Mouse (Mus musculus) fibroblast of lung, adult 2 months (primary cell): ENCODE measurements around the gene Zbtb34.

Source experiments
- DNase-seq: peaks from one replicate; pipeline ENCODE4 v3.0.0-alpha.2; 2011; ENCODE audit warnings: low read depth

The Zbtb34 gene

GRCm38 (mm10) chr2:33430771-33431699 lies at the start of gene Zbtb34:
Gene Zbtb34 (minus strand): TSS chr2:33431324.
- DNase-seq = no peak

DNA sequence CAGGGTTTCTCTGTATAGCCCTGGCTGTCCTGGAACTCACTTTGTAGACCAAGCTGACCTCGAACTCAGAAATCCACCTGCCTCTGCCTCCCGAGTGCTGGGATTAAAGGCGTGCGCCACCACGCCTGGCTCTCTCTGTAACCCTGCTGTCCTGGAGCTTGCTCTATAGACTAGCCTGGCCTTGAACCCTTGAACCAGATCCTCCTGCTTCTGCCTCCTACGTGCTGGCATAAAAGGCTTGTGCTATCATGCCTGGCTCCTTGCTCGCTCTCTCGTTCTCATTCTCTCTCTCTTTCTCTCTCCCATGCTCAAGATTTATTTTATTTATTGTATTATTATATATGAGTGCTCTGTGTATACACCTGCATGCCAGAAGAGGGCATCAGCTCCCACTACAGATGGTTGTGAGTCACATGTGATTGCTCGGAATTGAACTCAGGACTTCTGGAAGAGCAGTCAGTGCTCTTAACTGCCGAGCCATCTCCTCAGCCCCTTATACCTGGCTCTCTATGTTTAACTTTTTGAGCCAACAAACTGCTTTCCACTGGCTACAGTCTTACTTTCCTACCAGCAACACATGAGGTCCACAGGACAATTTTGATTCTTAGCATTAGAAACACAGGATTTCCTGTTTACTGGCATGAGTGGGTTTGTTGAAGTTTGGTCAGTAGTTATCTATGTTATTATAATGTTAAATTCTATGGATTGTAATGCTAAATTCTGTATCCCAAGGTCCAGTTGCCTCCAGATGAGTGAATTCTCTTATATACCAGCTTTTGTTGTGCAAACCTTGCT lies 47.0 kb upstream of the Zbtb34 start:
- DNase-seq = no peak

DNA sequence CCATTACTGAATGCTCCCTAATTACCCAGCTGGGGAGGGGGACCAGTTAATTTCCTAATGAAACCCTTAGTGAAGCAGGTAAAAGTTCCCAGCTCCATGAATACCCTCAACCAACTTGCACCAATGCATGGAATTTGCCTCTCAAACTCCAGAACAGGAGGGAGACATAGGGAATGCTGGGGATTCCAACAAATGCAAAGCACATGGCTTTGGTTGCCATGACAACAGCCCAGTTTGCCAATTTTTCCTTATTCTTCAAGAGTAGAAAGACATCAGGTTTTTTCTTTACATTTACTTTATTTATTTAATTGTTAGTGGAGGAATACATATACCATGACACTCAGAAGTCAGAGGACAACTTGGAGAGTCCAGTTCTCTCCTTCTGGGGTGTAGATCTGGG lies 44.8 kb upstream of the Zbtb34 start:
- DNase-seq = no peak

GRCm38 (mm10) chr2:33468466-33469097 lies 37.5 kb upstream of the Zbtb34 start, which contains the start of gene Zbtb43:
Gene Zbtb43 (minus strand): TSS chr2:33468559.
- peak; percentile 86 for DNase-seq

DNA sequence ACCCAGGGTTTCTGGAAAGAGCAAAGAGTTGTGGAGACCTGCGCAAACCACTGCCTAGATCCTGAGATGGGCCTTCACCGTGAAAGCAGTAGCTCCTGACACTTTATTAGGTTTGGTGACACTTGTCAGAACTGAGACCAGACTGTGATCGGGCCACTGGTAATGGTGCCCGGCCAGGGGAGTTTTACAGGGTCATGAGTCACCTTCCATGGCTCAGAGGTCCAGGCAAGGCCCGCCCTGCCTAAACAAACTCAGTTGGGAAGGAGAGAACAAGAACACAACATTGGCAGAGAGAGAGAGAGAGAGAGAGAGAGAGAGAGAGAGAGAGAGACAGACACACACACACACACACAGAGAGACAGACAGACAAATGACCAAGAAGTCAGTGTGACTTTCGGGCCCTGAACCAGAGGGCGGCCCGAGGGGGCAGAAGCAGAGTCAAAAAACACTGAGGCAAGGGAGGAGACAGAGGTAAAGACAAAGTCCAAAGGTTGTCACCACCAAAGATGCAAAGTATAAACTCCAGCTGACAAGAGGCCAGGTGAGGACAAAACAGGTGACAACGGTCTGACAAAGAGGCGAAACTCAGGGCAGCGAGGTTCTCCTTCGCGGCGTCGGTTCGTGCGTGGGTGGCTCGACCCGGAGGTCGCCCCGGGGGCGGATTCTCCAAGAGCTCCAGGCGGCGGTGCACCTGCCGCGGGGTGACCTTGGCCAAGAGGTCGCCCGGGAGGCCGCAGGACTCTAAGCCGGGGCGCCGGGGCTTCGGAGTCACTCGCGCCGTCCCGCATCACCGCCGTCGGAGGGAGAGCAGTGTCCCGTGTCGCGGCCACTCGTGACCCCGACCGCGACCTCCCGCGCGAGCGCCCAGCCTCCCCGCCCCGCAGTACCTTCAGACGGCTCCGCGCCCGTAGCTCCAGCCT lies 36.7 kb upstream of the Zbtb34 start:
- DNase-seq = no peak

- no peak for DNase-seq
Observed at GRCm38 (mm10) chr2:33465966-33466365, 34.8 kb upstream of the Zbtb34 start.

- DNase-seq = no peak
Observed at GRCm38 (mm10) chr2:33465215-33465614, 34.1 kb upstream of the Zbtb34 start.

DNA sequence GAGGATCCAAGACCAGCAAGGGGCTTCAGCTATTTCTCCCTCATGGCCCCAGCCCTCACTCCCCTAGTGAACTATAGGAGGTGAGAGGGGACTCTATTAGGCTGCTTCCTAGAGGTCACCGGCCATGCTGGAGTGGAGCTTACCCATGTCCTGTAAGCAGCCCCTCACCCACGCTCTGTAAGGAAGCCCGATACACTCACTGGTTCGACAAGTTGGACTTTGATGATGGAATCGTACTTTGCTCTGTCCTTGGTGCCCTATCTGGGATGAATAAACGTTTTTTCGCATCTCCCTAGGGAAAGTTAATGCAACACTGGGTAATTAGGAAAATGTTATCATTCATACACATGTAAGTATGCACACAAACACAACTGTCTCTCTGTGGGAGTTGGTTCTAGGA lies 30.9 kb upstream of the Zbtb34 start:
- no peak for DNase-seq

DNA sequence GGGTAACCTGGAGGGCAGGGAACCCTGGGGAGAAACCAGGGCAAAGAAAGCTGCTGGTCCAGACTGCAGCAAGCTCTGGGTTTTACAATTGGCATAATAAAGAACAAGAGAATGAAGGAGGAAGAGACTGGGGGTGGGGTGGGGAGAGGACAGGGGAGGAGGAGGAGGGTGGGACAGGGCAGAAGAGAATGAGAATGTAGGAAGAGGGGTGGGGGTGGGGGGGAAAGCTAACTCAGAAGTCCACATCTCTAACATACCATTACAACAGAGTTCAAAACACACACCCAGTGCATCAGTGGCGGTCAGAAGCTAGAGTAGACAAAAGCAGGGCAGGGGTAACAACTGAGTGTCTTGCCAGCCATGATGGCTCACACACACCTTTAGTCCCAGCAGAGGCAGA lies 29.9 kb upstream of the Zbtb34 start:
- no peak for DNase-seq

DNA sequence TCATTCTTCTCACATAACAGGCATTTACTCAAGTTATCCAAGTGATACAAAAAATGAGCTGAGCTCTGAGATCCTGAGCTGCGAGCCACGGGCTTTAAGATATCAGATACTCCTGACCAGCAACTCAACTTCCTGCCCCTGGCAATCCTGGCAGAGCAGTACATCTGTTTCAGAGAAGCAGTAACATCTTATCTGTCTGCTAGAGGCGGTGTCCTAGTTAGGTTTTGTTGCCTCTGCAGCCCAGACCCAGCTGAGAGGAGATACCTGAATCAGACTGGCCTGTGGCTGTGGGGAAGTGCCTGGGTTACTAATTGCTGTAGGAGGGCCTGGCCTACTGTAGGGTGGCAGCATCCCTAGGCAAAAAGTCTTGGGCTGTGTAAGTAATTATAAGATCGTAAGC lies 28.5 kb upstream of the Zbtb34 start:
- no peak for DNase-seq

- no peak for DNase-seq
Observed at GRCm38 (mm10) chr2:33456696-33457095, 25.6 kb upstream of the Zbtb34 start.

GRCm38 (mm10) chr2:33456242-33456641 lies 25.1 kb upstream of the Zbtb34 start:
- no peak for DNase-seq

DNA sequence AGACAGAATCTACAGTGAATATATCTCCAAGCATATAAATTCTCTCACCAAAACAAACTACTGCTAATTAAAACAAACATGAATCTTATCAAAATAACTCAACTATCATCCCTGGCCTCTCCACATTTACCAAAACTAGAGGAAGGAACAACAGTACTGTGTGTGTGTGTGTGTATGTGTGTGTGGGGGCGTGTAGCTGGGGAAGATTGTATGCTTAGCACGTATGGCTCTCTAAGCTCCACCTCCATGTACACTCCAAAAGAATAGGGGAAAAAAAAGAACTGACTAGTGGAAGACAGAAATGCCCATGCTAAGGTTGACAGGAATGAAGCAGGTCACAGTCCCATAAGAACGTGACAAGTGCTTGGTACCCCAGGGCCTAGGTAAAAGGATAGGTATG lies 24.2 kb upstream of the Zbtb34 start:
- no peak for DNase-seq

DNA sequence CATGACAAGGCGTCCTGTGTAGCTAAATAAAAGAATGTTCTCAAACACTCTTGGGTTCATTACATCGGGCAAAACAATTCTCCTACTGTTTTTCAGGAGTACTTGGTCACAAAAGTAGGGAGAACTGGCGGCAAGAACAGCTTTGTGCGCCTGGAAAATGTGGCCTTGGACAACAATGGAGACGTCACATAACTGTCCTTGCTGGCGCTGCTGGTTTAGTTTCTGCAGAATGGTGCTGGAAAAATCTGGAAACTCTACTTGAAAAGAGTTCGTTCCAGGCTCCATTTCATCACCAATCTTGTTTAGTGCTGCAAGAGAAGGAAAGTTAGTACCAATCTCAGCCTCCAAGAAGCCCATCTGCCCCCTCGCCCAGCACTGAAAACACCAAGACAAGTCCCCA lies 23.7 kb upstream of the Zbtb34 start:
- DNase-seq = no peak

DNA sequence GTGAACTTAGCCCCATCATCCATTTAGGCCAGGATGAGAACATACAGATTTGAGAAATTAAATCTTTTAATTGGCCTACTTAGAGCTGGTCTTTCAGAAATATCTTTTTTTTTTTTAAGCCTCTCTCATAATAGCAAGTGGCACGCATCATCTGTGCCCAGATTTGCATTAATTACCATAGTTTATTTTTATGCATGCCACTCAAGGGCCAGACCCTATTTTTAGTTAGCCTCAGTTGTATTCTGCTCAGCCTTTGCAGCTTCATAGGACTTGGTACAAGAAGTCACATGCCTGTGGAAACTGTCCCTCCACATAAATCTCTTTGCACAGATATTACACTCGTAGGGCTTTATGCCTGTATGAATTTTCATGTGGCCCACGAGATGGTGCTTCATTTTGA lies 22.4 kb upstream of the Zbtb34 start:
- no peak for DNase-seq

GRCm38 (mm10) chr2:33452721-33453120 lies 21.6 kb upstream of the Zbtb34 start:
- DNase-seq = no peak

- DNase-seq = no peak
Observed at GRCm38 (mm10) chr2:33452140-33452539, 21.0 kb upstream of the Zbtb34 start.

DNA sequence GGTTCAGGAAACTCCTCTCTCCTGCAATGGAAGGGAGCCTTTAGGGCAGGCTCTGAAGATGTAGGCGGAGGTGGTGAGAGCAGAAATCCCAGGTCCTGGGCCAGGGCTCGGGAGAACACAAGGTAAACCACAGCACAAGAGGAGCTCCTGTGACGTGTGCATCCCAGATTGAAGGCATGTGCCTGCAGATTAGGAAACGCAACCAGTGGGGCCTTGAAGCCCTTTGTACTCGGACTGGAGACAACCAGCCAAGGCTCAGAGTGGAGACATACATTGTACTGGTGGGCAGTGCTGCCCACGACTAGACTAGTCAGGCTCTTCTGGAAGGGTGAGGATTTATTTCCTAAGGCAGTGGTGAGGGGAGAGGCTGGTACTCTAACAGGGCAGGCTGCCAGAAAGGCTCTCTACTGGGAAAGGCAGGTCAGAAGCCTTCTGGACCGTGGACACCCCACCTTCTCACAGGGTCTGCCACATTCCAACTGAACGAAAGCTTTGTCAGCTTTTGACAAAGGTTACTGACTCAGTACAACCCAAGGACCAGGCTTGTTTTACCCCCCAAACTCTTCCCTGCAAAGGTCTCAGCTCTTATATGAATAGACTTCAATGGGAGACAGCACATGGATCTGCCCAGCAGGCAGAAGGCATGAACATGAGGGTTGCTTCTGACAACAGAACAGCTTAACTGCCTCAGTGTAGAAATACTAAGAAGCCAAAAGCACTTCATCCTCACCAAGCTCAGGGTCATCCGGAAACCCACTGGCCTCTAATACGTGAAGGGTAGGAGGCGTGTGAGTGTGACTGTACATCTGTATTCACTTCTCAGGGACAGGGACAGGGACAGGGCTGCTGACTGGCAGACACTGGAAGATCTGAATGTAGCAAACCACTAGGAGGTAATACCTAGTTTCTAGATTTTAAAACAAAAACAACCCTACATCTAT lies 20.2 kb upstream of the Zbtb34 start:
- DNase-seq = no peak

DNA sequence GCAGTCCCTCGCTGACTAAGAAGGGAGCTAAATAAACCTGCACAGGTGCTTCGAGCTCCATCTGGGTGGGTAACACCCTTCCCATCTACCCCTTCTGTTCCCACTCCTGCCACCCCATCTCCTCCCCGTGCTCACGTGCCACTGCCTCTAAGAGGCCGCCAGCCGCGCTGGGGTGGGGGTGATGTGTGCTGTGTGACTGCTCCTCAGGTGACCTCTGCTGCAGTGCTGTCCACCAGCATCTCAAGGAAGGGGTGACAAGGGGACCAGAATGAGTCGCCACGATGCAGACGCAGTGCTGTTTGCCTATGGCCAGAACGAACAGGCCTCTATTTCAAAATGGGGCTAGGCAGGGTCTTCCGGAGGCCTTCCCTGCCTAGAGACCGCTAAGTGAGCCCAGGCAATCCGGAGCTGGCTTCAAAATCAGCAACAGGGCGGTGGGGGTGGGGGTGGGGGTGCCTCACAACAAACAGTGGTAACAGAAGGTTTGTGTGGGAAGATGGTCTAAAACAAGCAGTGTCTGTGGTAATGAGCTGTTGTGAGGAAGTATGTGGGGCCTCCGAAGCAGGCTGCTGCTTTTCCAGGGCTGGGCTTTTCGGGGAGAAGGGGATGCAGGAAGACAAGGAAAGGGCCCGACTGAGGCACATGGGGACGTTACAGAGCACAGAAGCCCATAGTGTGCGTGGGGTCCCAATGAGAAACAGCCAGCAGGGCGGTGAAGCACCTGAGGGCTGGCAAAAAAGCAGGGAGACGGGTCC lies 18.2 kb upstream of the Zbtb34 start:
- DNase-seq = no peak

GRCm38 (mm10) chr2:33446796-33447195 lies 15.7 kb upstream of the Zbtb34 start:
- no peak for DNase-seq
